Mouse (Mus musculus) bone marrow, adult 2 months (tissue): ENCODE results near the gene 4430402I18Rik. TPM values are rescaled to one million over a fixed set of nuclear protein-coding genes. Genes with fewer than 3 reads are reported as not detected.

Source experiments
- H3K27ac ChIP-seq: fragments of 200-500 bp; 2 replicates; pipeline ENCODE4 v1.5.1; 2012; ENCODE audit warnings: low read depth, mild to moderate bottlenecking, control low read depth, inconsistent platforms, low read length; ENCODE audit not compliant: control insufficient read depth, poor library complexity, insufficient read depth
- H3K4me1 ChIP-seq: fragments of 200-500 bp; 2 replicates; pipeline ENCODE4 v1.6.1; 2011; ENCODE audit warnings: low read length; ENCODE audit not compliant: control insufficient read depth, insufficient read depth
- H3K4me3 ChIP-seq: fragments of 200-500 bp; replicated peaks from 2 replicates; pipeline ENCODE3; 2011; ENCODE audit warnings: mild to moderate bottlenecking, low read depth, low read length, control low read depth; ENCODE audit not compliant: control insufficient read depth
- CTCF ChIP-seq: fragments of 200-500 bp; IDR thresholded peaks from 2 replicates; pipeline ENCODE4 v1.5.1; 2011; ENCODE audit warnings: low read length, control low read depth; ENCODE audit not compliant: control insufficient read depth, insufficient read depth
- POLR2A ChIP-seq: fragments of 200-500 bp; IDR thresholded peaks from 2 replicates; pipeline ENCODE4 v1.6.1; 2011; ENCODE audit warnings: low read depth, mild to moderate bottlenecking, control low read depth, low read length, borderline replicate concordance; ENCODE audit not compliant: control insufficient read depth
- WGBS: fragments of 180-500 bp; shearing (Covaris S2); methylation state at CpG from one replicate; pipeline ENCODE4 v1.1.7; 2018; 5-methylcytosine and 5-hydroxymethylcytosine counted together
- polyA plus RNA-seq: library from polyadenylated mRNA; stranded (reverse); fragments of >200 nt; gene quantifications from 2 replicates; pipeline ENCODE4 v1.2.4, GENCODE M21; 2011; ENCODE audit warnings: low replicate concordance; ENCODE audit not compliant: missing spikeins, insufficient read depth, insufficient read length

Gene 4430402I18Rik
- polyA plus RNA-seq, 1 experiment, result not detected

GRCm38 (mm10) chr19:28974862-28975611, 7.4 kb upstream of the 4430402I18Rik start:
- Histone ChIP-seq H3K4me3 (no peak overlapping the region), H3K27ac (no peak overlapping the region), H3K4me1 (no peaks in the 10 kb centered on the region)
- TF ChIP-seq POLR2A, result no peak
- peak; percentile 88 for TF ChIP-seq CTCF
- 34% methylated on average over 35 of the region's 35 CpGs for whole genome bisulfite sequencing

- Histone ChIP-seq H3K27ac (no peak overlapping the region), H3K4me1 (peaks cover 3% of the 10 kb centered on the region; the same call in 1 of the 2 replicates), H3K4me3 (no peak overlapping the region)
- TF ChIP-seq POLR2A (no peak), CTCF (no peak)
- WGBS, result 82% methylated on average over 11 of the region's 11 CpGs
These were observed 2.7 kb upstream of the 4430402I18Rik start for GRCm38 (mm10) chr19:28970251-28970650.

- TF ChIP-seq CTCF, result no peak
- no peak for TF ChIP-seq POLR2A
- WGBS, result 87% methylated on average over 5 of the region's 5 CpGs
- Histone ChIP-seq H3K4me1 (peaks cover 5% of the 10 kb centered on the region; the same call in 1 of the 2 replicates), H3K4me3 (no peak overlapping the region), H3K27ac (no peak overlapping the region)
These were observed 1.6 kb upstream of the 4430402I18Rik start for GRCm38 (mm10) chr19:28969231-28969630.

GRCm38 (mm10) chr19:28968178-28968577, 578 bp upstream of the 4430402I18Rik start:
- TF ChIP-seq POLR2A (no peak), CTCF (no peak)
- H3K4me1 ChIP-seq, result peaks cover 5% of the 10 kb centered on the region; the same call in 1 of the 2 replicates
- H3K4me3 ChIP-seq, result no peak overlapping the region
- H3K27ac ChIP-seq, result no peak overlapping the region
- 57% methylated on average over 4 of the region's 4 CpGs for WGBS

- Histone ChIP-seq H3K4me3 (peak overlapping the region; percentile 91), H3K4me1 (peaks cover 5% of the 10 kb centered on the region; the same call in 1 of the 2 replicates), H3K27ac (peak overlapping the region; percentile 76; the same call in 1 of the 2 replicates)
- WGBS, result 7% methylated on average over 16 of the region's 16 CpGs
- TF ChIP-seq CTCF (no peak), POLR2A (no peak)
These were observed 3.1 kb downstream of the 4430402I18Rik start for GRCm38 (mm10) chr19:28964552-28964903.

- WGBS, result under 1% methylated on average over 73 of the region's 73 CpGs
- Histone ChIP-seq H3K4me3 (peak within 1 kb of the TSS; percentile 91), H3K27ac (peak within 1 kb of the TSS; percentile 76; the same call in 1 of the 2 replicates), H3K4me1 (peaks cover 5% of the 10 kb centered on the region; the same call in 1 of the 2 replicates)
- TF ChIP-seq CTCF, result peak; percentile 42; the same call in 1 of the 2 replicates
- TF ChIP-seq POLR2A, result peak; percentile 54; the same call in 1 of the 2 replicates
These were observed 3.6 kb downstream of the 4430402I18Rik start, which contains the start of gene Plpp6 for GRCm38 (mm10) chr19:28963842-28964551. Gene Plpp6, plus strand, starts transcription at chr19:28963953.

- Histone ChIP-seq H3K4me3 (peak overlapping the region; percentile 91), H3K4me1 (peaks cover 5% of the 10 kb centered on the region; the same call in 1 of the 2 replicates), H3K27ac (peak overlapping the region; percentile 76; the same call in 1 of the 2 replicates)
- TF ChIP-seq CTCF (no peak), POLR2A (no peak)
- 3% methylated on average over 4 of the region's 4 CpGs for WGBS
These were observed 4.1 kb downstream of the 4430402I18Rik start for GRCm38 (mm10) chr19:28963513-28963841.

GRCm38 (mm10) chr19:28963113-28963512, 4.5 kb downstream of the 4430402I18Rik start:
- H3K4me3 ChIP-seq, result no peak overlapping the region
- 47% methylated on average over 3 of the region's 3 CpGs for WGBS
- peaks cover 5% of the 10 kb centered on the region; the same call in 1 of the 2 replicates for H3K4me1 ChIP-seq
- no peak overlapping the region for H3K27ac ChIP-seq
- no peak for TF ChIP-seq CTCF
- TF ChIP-seq POLR2A, result no peak

- H3K4me3 ChIP-seq, result no peak overlapping the region
- WGBS, result 78% methylated on average over 5 of the region's 5 CpGs
- H3K27ac ChIP-seq, result no peak overlapping the region
- no peaks in the 10 kb centered on the region for H3K4me1 ChIP-seq
- TF ChIP-seq CTCF (no peak), POLR2A (no peak)
These were observed 16.3 kb downstream of the 4430402I18Rik start for GRCm38 (mm10) chr19:28951251-28951650.
